Mouse (Mus musculus) intestine, postnatal 0 days (tissue): ENCODE results near the gene Frmd4a. TPM values are rescaled to one million over a fixed set of nuclear protein-coding genes. Genes with fewer than 3 reads are reported as not detected.

Experiments
- ATAC-seq: fragments of 200-750 bp; cut with Nextera tagmentation; 2 replicates; pipeline ENCODE4 v1.8.0; 2017; ENCODE audit warnings: mild to moderate bottlenecking, moderate TSS enrichment, moderate library complexity
- H3K27ac ChIP-seq: fragments of 300-500 bp; sonication (generic); 2 replicates; pipeline ENCODE4 v1.5.1; 2014; ENCODE audit warnings: mild to moderate bottlenecking, low read depth, low read length, moderate library complexity
- H3K27me3 ChIP-seq: fragments of 300-500 bp; sonication (generic); replicated peaks from 2 replicates; pipeline ENCODE4 v1.6.1; 2014; ENCODE audit warnings: low read length, mixed read lengths; ENCODE audit not compliant: control insufficient read depth, insufficient read depth
- H3K36me3 ChIP-seq: fragments of 300-500 bp; sonication (generic); 2 replicates; pipeline ENCODE4 v1.6.1; 2014; ENCODE audit warnings: mild to moderate bottlenecking, moderate library complexity; ENCODE audit not compliant: control insufficient read depth, insufficient read depth
- H3K4me1 ChIP-seq: fragments of 300-500 bp; sonication (generic); replicated peaks from 2 replicates; pipeline ENCODE4 v1.6.1; 2014; ENCODE audit warnings: antibody characterized with exemption, low read length, mixed read lengths; ENCODE audit not compliant: control insufficient read depth, insufficient read depth
- H3K4me2 ChIP-seq: fragments of 300-500 bp; sonication (generic); replicated peaks from 2 replicates; pipeline ENCODE4 v1.6.1; 2014; ENCODE audit warnings: low read depth, mild to moderate bottlenecking, moderate library complexity
- H3K4me3 ChIP-seq: fragments of 300-500 bp; sonication (generic); 2 replicates; pipeline ENCODE4 v1.5.1; 2014; ENCODE audit warnings: low read depth, low read length
- H3K9ac ChIP-seq: fragments of 300-500 bp; sonication (generic); 2 replicates; pipeline ENCODE4 v1.6.1; 2014; ENCODE audit warnings: mild to moderate bottlenecking, low read depth, low read length
- H3K9me3 ChIP-seq: fragments of 300-500 bp; sonication (generic); 2 replicates; pipeline ENCODE4 v1.6.1; 2016; ENCODE audit warnings: mixed run types; ENCODE audit not compliant: control insufficient read depth
- CTCF ChIP-seq: sonication (generic); IDR thresholded peaks from 2 replicates; pipeline ENCODE4 v1.5.1; 2016; ENCODE audit warnings: low read depth, mild to moderate bottlenecking, control low read depth, antibody characterized with exemption, moderate library complexity
- WGBS: fragments of 180-500 bp; shearing (Covaris S2); extraction: QIAGEN DNeasy Blood & Tissue Kit; methylation state at CpG from one replicate; pipeline ENCODE4 v1.1.7; 2014; 5-methylcytosine and 5-hydroxymethylcytosine counted together
- polyA plus RNA-seq: library from polyadenylated mRNA; unstranded; fragments of >200 nt; fragmentation: Nextera tagmentation; extraction: Ambion mirVana; gene quantifications from 2 replicates; pipeline ENCODE4 v1.2.1, GENCODE M21; 2015

The Frmd4a gene
- polyA plus RNA-seq, 1 experiment from 2014 or later: 4.5 TPM

- Histone ChIP-seq H3K4me3 (no peak overlapping the region), H3K36me3 (peaks cover 3% of the 10 kb centered on the region; the same call in 1 of the 2 replicates), H3K4me2 (no peak overlapping the region), H3K4me1 (0 out of 2 replicates have a peak, but pooled peaks cover 10% of the 10 kb centered on the region), H3K9me3 (no peaks in the 10 kb centered on the region), H3K27me3 (no peaks in the 10 kb centered on the region), H3K9ac (no peak overlapping the region), H3K27ac (no peak overlapping the region)
- no peak for ATAC-seq
- WGBS: 44% methylated on average over 2 of the region's 2 CpGs
- no peak for TF ChIP-seq CTCF
Observed at GRCm38 (mm10) chr2:4551438-4551837, 533.9 kb downstream of the Frmd4a start.

DNA sequence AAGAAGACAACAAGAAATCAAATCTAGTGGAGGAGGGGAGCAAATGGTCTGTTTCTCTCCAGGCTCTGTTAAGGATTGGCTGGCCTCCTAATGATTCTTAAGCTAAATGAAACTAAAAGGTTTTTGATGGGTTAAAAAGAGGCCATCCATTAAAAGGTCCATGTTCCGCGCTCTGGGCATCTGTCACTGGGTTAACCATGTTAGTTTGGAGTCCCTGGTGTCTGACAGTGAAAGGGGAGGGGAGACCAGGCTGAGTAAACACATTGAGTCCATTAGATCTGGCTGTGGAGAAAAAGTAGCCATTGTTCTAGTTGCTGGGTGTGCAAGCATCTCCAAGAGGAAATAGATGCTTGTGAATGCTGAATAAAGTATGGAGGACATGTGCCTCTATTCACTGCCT, 534.3 kb downstream of the Frmd4a start:
- no peak overlapping the region for H3K4me3 ChIP-seq
- H3K4me2 ChIP-seq: no peak overlapping the region
- no peak overlapping the region for H3K9ac ChIP-seq
- peaks cover 3% of the 10 kb centered on the region; the same call in 1 of the 2 replicates for H3K36me3 ChIP-seq
- H3K9me3 ChIP-seq: no peaks in the 10 kb centered on the region
- WGBS: 88% methylated on average over 2 of the region's 2 CpGs
- no peaks in the 10 kb centered on the region for H3K27me3 ChIP-seq
- H3K27ac ChIP-seq: no peak overlapping the region
- 0 out of 2 replicates have a peak, but pooled peaks cover 10% of the 10 kb centered on the region for H3K4me1 ChIP-seq
- no peak for ATAC-seq
- TF ChIP-seq CTCF: no peak

DNA sequence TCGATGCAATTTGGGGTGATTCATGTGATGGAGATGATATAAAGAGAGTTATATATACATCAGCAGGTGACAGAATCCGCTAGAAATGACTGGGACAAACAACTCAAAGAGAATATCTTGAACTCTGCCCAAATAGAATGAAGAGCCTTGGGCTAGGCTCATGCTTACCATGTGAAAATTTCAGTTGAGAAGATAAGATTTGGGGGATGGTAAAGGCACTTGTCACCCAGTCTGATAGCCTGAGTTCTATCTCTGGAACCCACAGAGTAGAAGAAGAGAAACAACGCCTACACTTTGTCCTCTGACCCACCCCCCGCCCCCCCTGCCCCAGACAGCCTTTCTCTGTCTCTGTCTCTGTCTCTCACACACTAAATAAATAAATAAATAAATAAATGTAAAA, 535.0 kb downstream of the Frmd4a start:
- no peak overlapping the region for H3K27ac ChIP-seq
- no peak overlapping the region for H3K9ac ChIP-seq
- H3K4me1 ChIP-seq: 0 out of 2 replicates have a peak, but pooled peaks cover 10% of the 10 kb centered on the region
- H3K4me3 ChIP-seq: no peak overlapping the region
- no peaks in the 10 kb centered on the region for H3K9me3 ChIP-seq
- no peak for ATAC-seq
- no peak for TF ChIP-seq CTCF
- H3K27me3 ChIP-seq: no peaks in the 10 kb centered on the region
- 88% methylated on average over 4 of the region's 4 CpGs for whole genome bisulfite sequencing
- peaks cover 3% of the 10 kb centered on the region; the same call in 1 of the 2 replicates for H3K36me3 ChIP-seq
- no peak overlapping the region for H3K4me2 ChIP-seq

GRCm38 (mm10) chr2:4555221-4555631, 537.7 kb downstream of the Frmd4a start:
- no peak overlapping the region for H3K27ac ChIP-seq
- WGBS: 44% methylated on average over 7 of the region's 7 CpGs
- no peak for ATAC-seq

GRCm38 (mm10) chr2:4556188-4556587, 538.7 kb downstream of the Frmd4a start:
- no peak overlapping the region for H3K27ac ChIP-seq
- no peak overlapping the region for H3K4me3 ChIP-seq
- WGBS: 78% methylated on average over 10 of the region's 10 CpGs
- H3K4me1 ChIP-seq: peaks cover 18% of the 10 kb centered on the region
- ATAC-seq: no peak
- no peaks in the 10 kb centered on the region for H3K36me3 ChIP-seq
- H3K27me3 ChIP-seq: no peaks in the 10 kb centered on the region
- no peaks in the 10 kb centered on the region for H3K9me3 ChIP-seq
- H3K9ac ChIP-seq: no peak overlapping the region
- no peak for TF ChIP-seq CTCF
- no peak overlapping the region for H3K4me2 ChIP-seq

More at GRCm38 (mm10) chr2:4555221-4555631, 537.7 kb downstream of the Frmd4a start:
- Histone ChIP-seq H3K4me1 (peaks cover 14% of the 10 kb centered on the region; the same call in 1 of the 2 replicates), H3K4me2 (no peak overlapping the region), H3K9ac (no peak overlapping the region), H3K9me3 (no peaks in the 10 kb centered on the region), H3K27me3 (no peaks in the 10 kb centered on the region), H3K4me3 (no peak overlapping the region), H3K36me3 (no peaks in the 10 kb centered on the region)
- TF ChIP-seq CTCF: no peak

DNA sequence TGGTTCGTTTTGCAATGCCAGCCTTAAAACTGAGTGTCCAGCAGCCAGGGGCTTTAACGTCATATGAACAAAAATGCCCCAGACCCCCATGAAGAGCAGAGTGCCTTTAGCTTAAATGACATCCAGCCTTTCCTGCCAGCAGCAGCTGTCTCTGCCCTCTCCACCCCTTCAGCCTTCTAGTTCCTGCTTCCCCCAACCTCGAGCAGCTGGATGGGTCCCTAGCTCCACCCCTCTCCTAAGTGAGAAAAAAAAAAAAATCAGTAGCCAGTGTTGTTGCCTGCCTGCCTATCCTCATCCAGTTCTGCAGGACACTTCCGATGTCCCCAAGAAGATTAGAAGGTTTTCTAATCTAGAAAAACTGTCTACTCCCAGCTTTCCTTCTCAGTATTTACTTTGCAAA, 539.5 kb downstream of the Frmd4a start:
- Histone ChIP-seq H3K9me3 (no peaks in the 10 kb centered on the region), H3K4me3 (no peak overlapping the region), H3K4me2 (no peak overlapping the region), H3K27me3 (no peaks in the 10 kb centered on the region), H3K36me3 (no peaks in the 10 kb centered on the region), H3K27ac (no peak overlapping the region), H3K9ac (no peak overlapping the region), H3K4me1 (peaks cover 26% of the 10 kb centered on the region)
- 42% methylated on average over 4 of the region's 4 CpGs for WGBS
- ATAC-seq: no peak
- TF ChIP-seq CTCF: no peak

- peak overlapping the region; percentile 15; the same call in 1 of the 2 replicates for H3K27ac ChIP-seq
- ATAC-seq: no peak
Observed at GRCm38 (mm10) chr2:4557466-4557865, 539.9 kb downstream of the Frmd4a start.

More at GRCm38 (mm10) chr2:4557466-4557865, 539.9 kb downstream of the Frmd4a start:
- TF ChIP-seq CTCF: no peak
- peaks cover 29% of the 10 kb centered on the region for H3K4me1 ChIP-seq
- no peaks in the 10 kb centered on the region for H3K27me3 ChIP-seq
- H3K4me3 ChIP-seq: no peak overlapping the region
- no peak overlapping the region for H3K9ac ChIP-seq
- H3K9me3 ChIP-seq: no peaks in the 10 kb centered on the region
- H3K4me2 ChIP-seq: no peak overlapping the region
- 28% methylated on average over 4 of the region's 4 CpGs for WGBS
- H3K36me3 ChIP-seq: no peaks in the 10 kb centered on the region
